Comparison of ENCODE assay signal across 7 mouse cellular contexts in genomic region chr10:58498516-58498915, GRCm38 (mm10). TPM values are rescaled to one million over a fixed set of nuclear protein-coding genes. Genes with fewer than 3 reads are reported as not detected.
DNase-seq lines count a peak whose midpoint lies in the region; ATAC-seq lines count a peak whose summit lies in the region.

No protein-coding gene starts in this region.

- H3K27ac ChIP-seq in forebrain, embryonic 12.5 days: no peak overlapping the region
- H3K27ac ChIP-seq in liver, embryonic 13.5 days: peak overlapping the region; percentile 85; the same call in 1 of the 2 replicates
- H3K27ac ChIP-seq in stomach, embryonic 16.5 days (ENCODE audit: low read length): no peak overlapping the region

- peaks cover 23% of the 10 kb centered on the region for H3K36me3 ChIP-seq in megakaryocyte, embryonic 14.5 days (replicated peaks; ENCODE audit: low read length)
- H3K36me3 ChIP-seq in forebrain, embryonic 12.5 days (replicated peaks): peaks cover 20% of the 10 kb centered on the region
- H3K36me3 ChIP-seq in liver, embryonic 13.5 days: peaks cover 15% of the 10 kb centered on the region
- peaks cover 12% of the 10 kb centered on the region for H3K36me3 ChIP-seq in stomach, embryonic 16.5 days (ENCODE audit: control insufficient read depth, insufficient read depth, low read length)

- WGBS in forebrain, embryonic 12.5 days: 53% methylated on average over 2 of the region's 2 CpGs
- WGBS in liver, embryonic 13.5 days (ENCODE audit: insufficient replicate concordance): 49% methylated on average over 2 of the region's 2 CpGs
- WGBS in stomach, embryonic 16.5 days: 54% methylated on average over 2 of the region's 2 CpGs

- H3K4me3 ChIP-seq in megakaryocyte, embryonic 14.5 days (replicated peaks): peak overlapping the region; percentile 97
- peak overlapping the region; percentile 66 for H3K4me3 ChIP-seq in forebrain, embryonic 12.5 days (replicated peaks)
- peak overlapping the region; percentile 74 for H3K4me3 ChIP-seq in liver, embryonic 13.5 days (replicated peaks)
- H3K4me3 ChIP-seq in stomach, embryonic 16.5 days (replicated peaks; ENCODE audit: low read length): peak overlapping the region; percentile 79

- no peak for ATAC-seq in megakaryocyte, adult 5-6 weeks (ENCODE audit: poor library complexity, severe bottlenecking)
- no peak; the same call in 1 of the 2 replicates for ATAC-seq in forebrain, embryonic 12.5 days (ENCODE audit: low FRiP score)
- no peak for ATAC-seq in liver, embryonic 13.5 days (ENCODE audit: low read depth)
- ATAC-seq in stomach, embryonic 16.5 days (ENCODE audit: insufficient read depth, low FRiP score): no peak

- no peak for DNase-seq in liver, embryonic 13.5 days
- DNase-seq in right cerebral cortex, postnatal 25 days: no peak
- no peak for DNase-seq in cerebellum, adult 9-10 months

- peak overlapping the region; percentile 60 for H3K9ac ChIP-seq in forebrain, embryonic 12.5 days
- peak overlapping the region; percentile 81 for H3K9ac ChIP-seq in liver, embryonic 13.5 days
- peak overlapping the region; percentile 83 for H3K9ac ChIP-seq in stomach, embryonic 16.5 days (ENCODE audit: low read length)

- no peaks in the 10 kb centered on the region for H3K27me3 ChIP-seq in megakaryocyte, embryonic 14.5 days (replicated peaks)
- H3K27me3 ChIP-seq in forebrain, embryonic 12.5 days: no peaks in the 10 kb centered on the region
- no peaks in the 10 kb centered on the region for H3K27me3 ChIP-seq in liver, embryonic 13.5 days
- H3K27me3 ChIP-seq in stomach, embryonic 16.5 days (ENCODE audit: control insufficient read depth, insufficient read depth, low read length): no peaks in the 10 kb centered on the region

- no peaks in the 10 kb centered on the region for H3K9me3 ChIP-seq in megakaryocyte, embryonic 14.5 days
- H3K9me3 ChIP-seq in forebrain, embryonic 12.5 days: no peaks in the 10 kb centered on the region
- H3K9me3 ChIP-seq in liver, embryonic 13.5 days (replicated peaks): no peaks in the 10 kb centered on the region
- no peaks in the 10 kb centered on the region for H3K9me3 ChIP-seq in stomach, embryonic 16.5 days (replicated peaks; ENCODE audit: control insufficient read depth, low read length)

- peak overlapping the region; percentile 61 for H3K4me2 ChIP-seq in forebrain, embryonic 12.5 days
- H3K4me2 ChIP-seq in liver, embryonic 13.5 days: peak overlapping the region; percentile 82
- peak overlapping the region; percentile 68 for H3K4me2 ChIP-seq in stomach, embryonic 16.5 days (ENCODE audit: low read depth, low read length)

- peaks cover 17% of the 10 kb centered on the region for H3K4me1 ChIP-seq in megakaryocyte, embryonic 14.5 days
- H3K4me1 ChIP-seq in forebrain, embryonic 12.5 days: peaks cover 15% of the 10 kb centered on the region
- H3K4me1 ChIP-seq in liver, embryonic 13.5 days (replicated peaks): peaks cover 19% of the 10 kb centered on the region
- H3K4me1 ChIP-seq in stomach, embryonic 16.5 days (ENCODE audit: control insufficient read depth, insufficient read depth, low read length): 0 out of 2 replicates have a peak, but pooled peaks cover 3% of the 10 kb centered on the region

RNA-seq across cellular contexts. Expression of gene Ccdc138, which starts 0.8 kb away (rescaled TPM):
- 0.65 TPM in 1 of 2 replicates, not detected in the other for polyA plus RNA-seq in megakaryocyte, embryonic 14.5 days (2012; ENCODE audit: insufficient read depth, low replicate concordance)
- total RNA-seq in megakaryocyte, adult 5-6 weeks (2015): 3.5 and 7.1 TPM in 2 replicates
- 3.5 and 5.3 TPM in 2 replicates for total RNA-seq in megakaryocyte, adult 5-6 weeks (2017)
- 16.1 and 17.0 TPM in 2 replicates for polyA plus RNA-seq in forebrain, embryonic 12.5 days (2016; fragmentation: Nextera tagmentation; extraction: Ambion mirVana)
- 3.0 and 3.3 TPM in 2 replicates for polyA plus RNA-seq in liver, embryonic 13.5 days (2015; fragmentation: Nextera tagmentation; extraction: Ambion mirVana)
- polyA plus RNA-seq in stomach, embryonic 16.5 days (2015; fragmentation: Nextera tagmentation; extraction: Ambion mirVana): 6.7 and 6.8 TPM in 2 replicates

RNA-seq across cellular contexts. Expression of gene Ranbp2, which starts 51.8 kb away (rescaled TPM):
- 0.51 TPM in 1 of 2 replicates, not detected in the other for polyA plus RNA-seq in megakaryocyte, embryonic 14.5 days (2012; ENCODE audit: insufficient read depth, low replicate concordance)
- total RNA-seq in megakaryocyte, adult 5-6 weeks (2015): 67.2 and 73.3 TPM in 2 replicates
- total RNA-seq in megakaryocyte, adult 5-6 weeks (2017): 94.2 and 106 TPM in 2 replicates
- 33.5 and 33.6 TPM in 2 replicates for polyA plus RNA-seq in forebrain, embryonic 12.5 days (2016; fragmentation: Nextera tagmentation; extraction: Ambion mirVana)
- polyA plus RNA-seq in liver, embryonic 13.5 days (2015; fragmentation: Nextera tagmentation; extraction: Ambion mirVana): 20.4 and 27.8 TPM in 2 replicates
- 21.3 and 23.3 TPM in 2 replicates for polyA plus RNA-seq in stomach, embryonic 16.5 days (2015; fragmentation: Nextera tagmentation; extraction: Ambion mirVana)

Comparison
In these comparisons a context has a peak if more than half of its experiments do, and no peak if none do; other contexts are left out.
1. RNA of gene Ranbp2, which starts 51.8 kb away (polyA plus RNA-seq): 33.5 to 33.6 TPM in forebrain, embryonic 12.5 days, 21.3 to 23.3 TPM in stomach, embryonic 16.5 days and 20.4 to 27.8 TPM in liver, embryonic 13.5 days; 0.51 TPM in megakaryocyte, embryonic 14.5 days; every median in the first group is over 10 times any median in the second.
2. Peak in every context shown above with its lines, with median percentiles within 50 percentile points of each other: H3K4me3 ChIP-seq, H3K4me2 ChIP-seq and H3K9ac ChIP-seq.